Mouse (Mus musculus) thymus, adult 2 months (tissue): ENCODE data around the gene Trim71. TPM values are rescaled to one million over a fixed set of nuclear protein-coding genes. Genes with fewer than 3 reads are reported as not detected.

ENCODE experiments used
- DNase-seq: peaks from one replicate; pipeline ENCODE4 v3.0.0; 2021
- H3K27ac ChIP-seq: fragments of 200-500 bp; 2 replicates; pipeline ENCODE4 v1.5.1; 2012; ENCODE audit warnings: low read length, control low read depth; ENCODE audit not compliant: control insufficient read depth, insufficient read depth
- H3K27me3 ChIP-seq: fragments of 200-500 bp; 2 replicates; pipeline ENCODE4 v1.6.1; 2012; ENCODE audit warnings: mild to moderate bottlenecking, low read length, moderate library complexity, mixed read lengths; ENCODE audit not compliant: control insufficient read depth, insufficient read depth
- H3K36me3 ChIP-seq: fragments of 200-500 bp; 2 replicates; pipeline ENCODE4 v1.6.1; 2012; ENCODE audit warnings: mild to moderate bottlenecking, low read length, moderate library complexity; ENCODE audit not compliant: control insufficient read depth, insufficient read depth
- H3K4me1 ChIP-seq: fragments of 200-500 bp; replicated peaks from 2 replicates; pipeline ENCODE4 v1.6.1; 2012; ENCODE audit warnings: low read length; ENCODE audit not compliant: control insufficient read depth, insufficient read depth
- H3K4me3 ChIP-seq: fragments of 200-500 bp; 2 replicates; pipeline ENCODE4 v1.5.1; 2012; ENCODE audit warnings: mild to moderate bottlenecking, low read length, control low read depth, moderate library complexity; ENCODE audit not compliant: control insufficient read depth, insufficient read depth
- CTCF ChIP-seq: fragments of 200-500 bp; IDR thresholded peaks from 2 replicates; pipeline ENCODE4 v1.5.1; 2012; ENCODE audit warnings: mild to moderate bottlenecking, control low read depth, low read length, moderate library complexity, borderline replicate concordance; ENCODE audit not compliant: control insufficient read depth, poor library complexity, insufficient read depth; ENCODE audit errors: extremely low read depth
- POLR2A ChIP-seq: fragments of 200-500 bp; IDR thresholded peaks from 2 replicates; pipeline ENCODE4 v1.6.1; 2012; ENCODE audit warnings: mild to moderate bottlenecking, low read length, control low read depth, moderate library complexity; ENCODE audit not compliant: control insufficient read depth, poor library complexity, insufficient read depth; ENCODE audit errors: extremely low read depth
- WGBS: fragments of 180-500 bp; shearing (Covaris S2); methylation state at CpG from one replicate; pipeline ENCODE4 v1.1.7; 2018; 5-methylcytosine and 5-hydroxymethylcytosine counted together
- polyA plus RNA-seq: library from polyadenylated mRNA; depleted of rRNA; stranded (reverse); fragments of >200 nt; gene quantifications from 2 replicates; pipeline ENCODE4 v1.2.3, GENCODE M21; 2012

Trim71 gene
- polyA plus RNA-seq, 1 experiment: not detected

GRCm38 (mm10) chr9:114507421-114507820, 56.7 kb downstream of the Trim71 start:
- H3K4me1 ChIP-seq: peaks cover 21% of the 10 kb centered on the region
- WGBS: 13% methylated on average over 9 of the region's 9 CpGs
- no peaks in the 10 kb centered on the region for H3K36me3 ChIP-seq
- TF ChIP-seq POLR2A (no peak), CTCF (no peak)
- no peak for DNase-seq
- H3K27me3 ChIP-seq: no peaks in the 10 kb centered on the region
- H3K4me3 ChIP-seq: no peak overlapping the region
- no peak overlapping the region for H3K27ac ChIP-seq

- Histone ChIP-seq H3K4me1 (peaks cover 21% of the 10 kb centered on the region), H3K4me3 (no peak overlapping the region), H3K27ac (no peak overlapping the region), H3K36me3 (no peaks in the 10 kb centered on the region), H3K27me3 (no peaks in the 10 kb centered on the region)
- TF ChIP-seq CTCF (no peak), POLR2A (no peak)
- no peak for DNase-seq
- 30% methylated on average over 4 of the region's 4 CpGs for WGBS
These were observed 57.6 kb downstream of the Trim71 start for GRCm38 (mm10) chr9:114506564-114506963.

GRCm38 (mm10) chr9:114504816-114505215, 59.4 kb downstream of the Trim71 start, which contains the start of gene Ccr4:
Gene Ccr4 (minus strand): TSS chr9:114504916.
- no peak for DNase-seq
- Histone ChIP-seq H3K27ac (no peak within 1 kb of the TSS), H3K36me3 (no peaks in the 10 kb centered on the region), H3K4me1 (peaks cover 11% of the 10 kb centered on the region), H3K4me3 (no peak within 1 kb of the TSS), H3K27me3 (no peaks in the 10 kb centered on the region)
- TF ChIP-seq CTCF: no peak
- TF ChIP-seq POLR2A: no peak
- 94% methylated on average over 9 of the region's 9 CpGs for WGBS

GRCm38 (mm10) chr9:114502711-114503427, 61.3 kb downstream of the Trim71 start:
- H3K4me1 ChIP-seq: peaks cover 11% of the 10 kb centered on the region
- no peak overlapping the region for H3K4me3 ChIP-seq
- TF ChIP-seq POLR2A (no peak), CTCF (no peak)
- H3K27me3 ChIP-seq: no peaks in the 10 kb centered on the region
- no peak overlapping the region for H3K27ac ChIP-seq
- no peaks in the 10 kb centered on the region for H3K36me3 ChIP-seq
- 83% methylated on average over 15 of the region's 15 CpGs for WGBS
- DNase-seq: no peak

- no peak overlapping the region for H3K27ac ChIP-seq
- WGBS: 97% methylated on average over 11 of the region's 11 CpGs
- no peak for TF ChIP-seq CTCF
- no peak for DNase-seq
- no peaks in the 10 kb centered on the region for H3K27me3 ChIP-seq
- no peaks in the 10 kb centered on the region for H3K36me3 ChIP-seq
- H3K4me1 ChIP-seq: peaks cover 9% of the 10 kb centered on the region
- no peak overlapping the region for H3K4me3 ChIP-seq
These were observed 62.3 kb downstream of the Trim71 start for GRCm38 (mm10) chr9:114501913-114502312.

- Histone ChIP-seq H3K4me3 (no peak overlapping the region), H3K27me3 (no peaks in the 10 kb centered on the region), H3K36me3 (no peaks in the 10 kb centered on the region), H3K4me1 (peaks cover 15% of the 10 kb centered on the region), H3K27ac (no peak overlapping the region)
- no peak for DNase-seq
- no peak for TF ChIP-seq CTCF
- no peak for TF ChIP-seq POLR2A
- 71% methylated on average over 7 of the region's 7 CpGs for WGBS
These were observed 63.1 kb downstream of the Trim71 start for GRCm38 (mm10) chr9:114501111-114501510.
